Mouse (Mus musculus): ENCODE measurements around the gene Olfr1424.

- TF ChIP-seq CTCF (IDR thresholded peaks at IDR 0.05; ENCODE audit: insufficient read depth, low read length) (no peak), POLR2A (IDR thresholded peaks at IDR 0.05; ENCODE audit: borderline replicate concordance, extremely low read depth, low read depth, low read length) (no peak)
Measured at GRCm38 (mm10) chr19:12041217-12041616, 21.3 kb downstream of the Olfr1424 start, which contains the start of gene Olfr1423.

All from lung, adult 2 months (tissue).